Mouse (Mus musculus) heart, postnatal 0 days (tissue): ENCODE measurements around the gene Ccdc194.

Source experiments
- CTCF ChIP-seq: IDR thresholded peaks from 2 replicates; pipeline ENCODE4 v1.5.1; 2016; ENCODE audit warnings: antibody characterized with exemption, control low read depth, low read depth
- EP300 ChIP-seq: IDR thresholded peaks from 2 replicates; pipeline ENCODE4 v1.6.1; 2016; ENCODE audit warnings: antibody characterized with exemption, low read depth

DNA sequence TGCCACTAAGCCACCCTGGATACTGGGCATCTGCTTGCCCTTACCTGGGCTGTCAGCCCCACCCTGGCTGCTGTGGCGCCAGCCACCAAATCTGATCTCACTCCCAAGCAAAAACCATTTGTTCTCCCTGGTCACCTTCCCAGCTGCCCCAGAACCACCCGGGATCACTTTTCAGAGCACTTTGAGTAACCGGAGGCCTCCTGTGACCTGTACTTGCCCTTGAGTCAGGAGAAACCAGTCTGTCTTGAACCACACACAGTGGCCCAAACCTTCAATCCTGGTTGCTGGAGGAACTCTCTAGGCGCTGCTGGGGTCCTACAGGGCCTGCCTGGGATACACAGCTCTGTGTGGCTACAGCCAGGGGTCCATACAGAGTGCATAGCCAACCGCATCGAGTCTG lies 27.3 kb upstream of the Ccdc194 start:
- TF ChIP-seq CTCF (no peak), EP300 (no peak)
